Mouse (Mus musculus): ENCODE measurements around the gene Polm. TPM values are rescaled to one million over a fixed set of nuclear protein-coding genes. Genes with fewer than 3 reads are reported as not detected.

The Polm gene
- total and polyA plus RNA-seq, 3 experiments = 2.1 to 11.2 (median 3.3) TPM

DNA sequence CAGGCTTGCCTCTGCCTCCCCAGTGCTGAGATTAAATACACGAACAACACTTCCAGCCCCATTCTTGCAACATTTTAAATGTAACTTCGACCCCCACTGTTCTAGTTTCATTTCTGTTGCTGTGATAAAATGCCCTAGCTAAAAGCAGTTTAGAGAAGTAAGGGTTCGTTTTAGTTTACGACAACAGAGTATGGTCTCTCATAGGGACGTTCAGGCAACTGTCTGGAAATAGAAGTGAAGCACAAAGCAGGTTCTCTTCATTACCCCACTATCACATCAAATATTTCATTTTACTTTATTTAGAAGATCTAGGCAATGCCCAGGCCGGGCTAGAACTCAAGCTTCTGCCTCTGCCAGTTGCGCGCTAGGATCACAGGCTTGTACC is 50.2 kb downstream of the Polm start:
- Histone ChIP-seq H3K79me2 (replicated peaks; ENCODE audit: control insufficient read depth, insufficient read depth, low read length) (peaks cover 2% of the 10 kb centered on the region), H3K4me1 (ENCODE audit: control insufficient read depth, insufficient read depth, low read length) (peaks cover 6% of the 10 kb centered on the region), H3K9ac (ENCODE audit: low read depth, low read length) (peak overlapping the region; percentile 74), H3K36me3 (ENCODE audit: control insufficient read depth, insufficient read depth, low read length) (no peaks in the 10 kb centered on the region), H3K27me3 (ENCODE audit: control insufficient read depth, insufficient read depth, low read length) (no peaks in the 10 kb centered on the region), H3K4me3 (peak overlapping the region; percentile 96), H3K27ac (peak overlapping the region; percentile 91)
- no peak for TF ChIP-seq CTCF (IDR thresholded peaks at IDR 0.05)
- TF ChIP-seq EP300 (IDR thresholded peaks at IDR 0.05; ENCODE audit: insufficient read depth, low read depth, low read length) = no peak
- TF ChIP-seq POLR2A (IDR thresholded peaks at IDR 0.05; ENCODE audit: insufficient read depth, low read depth, low read length) = no peak
- intact Hi-C loops (cut with DNase I) = loop anchor here (1.0 to 5.0 kb wide), 6 partner anchors 24 to 300 kb away; no protein-coding TSS in a partner anchor
- DNase-seq = no peak
- 34% methylated on average over 8 of the region's 8 CpGs for WGBS

DNA sequence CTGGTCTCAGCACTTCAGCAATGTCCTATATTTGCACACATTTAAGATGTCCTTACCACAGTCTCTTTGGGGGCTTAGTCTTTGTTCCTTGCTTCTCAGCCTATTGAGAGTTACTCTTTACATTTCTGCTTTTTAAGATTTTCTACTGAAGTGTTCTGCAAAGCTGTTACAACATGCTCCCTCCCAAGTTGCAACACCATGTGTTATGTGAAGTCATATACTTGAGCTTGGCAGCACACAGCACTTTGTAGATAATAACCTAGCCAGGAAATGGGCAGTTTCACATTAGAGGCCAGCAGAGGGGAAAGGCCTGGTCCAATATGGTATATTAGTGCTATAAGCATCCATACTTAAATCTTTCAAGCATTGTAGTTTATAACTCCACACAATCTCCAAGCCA is 52.1 kb downstream of the Polm start:
- Histone ChIP-seq H3K27me3 (ENCODE audit: control insufficient read depth, insufficient read depth, low read length) (no peaks in the 10 kb centered on the region), H3K9ac (ENCODE audit: low read depth, low read length) (no peak overlapping the region), H3K27ac (no peak overlapping the region), H3K4me3 (no peak overlapping the region), H3K79me2 (replicated peaks; ENCODE audit: control insufficient read depth, insufficient read depth, low read length) (peaks cover 2% of the 10 kb centered on the region), H3K36me3 (ENCODE audit: control insufficient read depth, insufficient read depth, low read length) (no peaks in the 10 kb centered on the region), H3K4me1 (ENCODE audit: control insufficient read depth, insufficient read depth, low read length) (peaks cover 6% of the 10 kb centered on the region)
- intact Hi-C loops (cut with DNase I) = loop anchor here (5.0 kb wide), 3 partner anchors 43 to 298 kb away; no protein-coding TSS in a partner anchor
- DNase-seq = no peak
- no peak for TF ChIP-seq POLR2A (IDR thresholded peaks at IDR 0.05; ENCODE audit: insufficient read depth, low read depth, low read length)
- TF ChIP-seq EP300 (IDR thresholded peaks at IDR 0.05; ENCODE audit: insufficient read depth, low read depth, low read length) = no peak
- no peak for TF ChIP-seq CTCF (IDR thresholded peaks at IDR 0.05)

DNA sequence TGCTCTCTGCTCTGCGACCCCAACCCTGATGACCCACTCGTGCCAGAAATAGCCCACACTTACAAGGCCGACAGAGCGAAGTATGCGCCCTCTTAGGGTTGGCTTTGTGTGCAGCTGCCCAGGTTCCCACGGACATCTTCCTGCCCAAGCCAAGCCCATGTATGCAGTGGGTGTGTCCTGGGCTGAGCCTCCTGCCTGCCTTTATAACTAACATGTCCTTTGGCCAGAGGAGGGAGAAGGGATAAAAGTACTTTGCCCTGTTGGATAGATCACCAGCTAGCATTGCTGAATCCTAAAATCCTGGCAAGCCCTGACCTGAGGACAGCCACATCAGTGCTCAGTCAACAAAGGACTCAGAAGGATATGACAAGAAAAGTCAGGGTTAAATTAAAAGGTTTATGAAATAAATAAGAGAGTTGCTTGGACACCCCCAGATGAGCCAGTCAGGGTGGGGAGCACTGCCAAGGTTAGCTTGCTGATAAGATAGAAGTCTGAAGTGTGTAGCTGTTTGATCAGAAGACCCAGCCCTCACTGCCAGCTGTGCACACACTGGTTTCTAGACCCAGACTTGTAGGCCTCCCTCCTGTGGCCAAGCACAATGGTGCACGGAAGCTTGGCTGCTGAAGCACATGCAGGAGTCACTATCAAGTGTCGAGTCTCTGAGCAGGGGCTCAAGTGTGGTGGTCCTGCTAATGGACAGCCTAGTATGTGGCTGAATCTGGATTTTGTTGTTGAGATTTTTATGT is 55.4 kb downstream of the Polm start:
- Histone ChIP-seq H3K27ac (no peak overlapping the region), H3K79me2 (replicated peaks; ENCODE audit: control insufficient read depth, insufficient read depth, low read length) (no peaks in the 10 kb centered on the region), H3K9ac (ENCODE audit: low read depth, low read length) (no peak overlapping the region), H3K27me3 (ENCODE audit: control insufficient read depth, insufficient read depth, low read length) (no peaks in the 10 kb centered on the region), H3K36me3 (ENCODE audit: control insufficient read depth, insufficient read depth, low read length) (no peaks in the 10 kb centered on the region), H3K4me3 (no peak overlapping the region), H3K4me1 (ENCODE audit: control insufficient read depth, insufficient read depth, low read length) (no peaks in the 10 kb centered on the region)
- no peak for TF ChIP-seq EP300 (IDR thresholded peaks at IDR 0.05; ENCODE audit: insufficient read depth, low read depth, low read length)
- TF ChIP-seq CTCF (IDR thresholded peaks at IDR 0.05) = peak; percentile 45
- no peak for DNase-seq
- 43% methylated on average over 8 of the region's 8 CpGs for WGBS
- intact Hi-C loops (cut with DNase I) = no loop called here

DNA sequence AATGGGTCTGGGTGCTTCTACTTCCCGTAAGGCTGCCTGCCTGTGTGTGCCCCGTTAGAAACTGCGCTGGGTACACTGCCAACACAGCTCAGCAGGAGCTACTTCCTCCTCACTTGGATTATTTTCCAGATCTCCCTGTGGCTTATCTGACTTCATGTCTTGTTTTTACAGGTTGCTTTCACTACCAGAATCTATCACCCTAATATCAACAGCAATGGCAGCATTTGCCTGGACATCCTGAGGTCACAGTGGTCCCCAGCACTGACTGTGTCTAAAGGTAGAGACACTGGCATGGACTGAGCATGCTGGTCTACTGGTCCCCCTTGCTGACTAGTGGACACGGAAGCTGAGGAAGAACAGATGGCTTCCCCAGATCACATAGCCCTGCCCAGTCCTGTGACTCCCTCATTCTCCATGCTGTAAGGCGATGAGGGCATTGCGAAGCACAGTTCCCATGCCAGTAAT is 57.7 kb downstream of the Polm start:
- DNase-seq = no peak
- no peaks in the 10 kb centered on the region for H3K4me1 ChIP-seq (ENCODE audit: control insufficient read depth, insufficient read depth, low read length)
- H3K27ac ChIP-seq = no peak overlapping the region
- no peaks in the 10 kb centered on the region for H3K36me3 ChIP-seq (ENCODE audit: control insufficient read depth, insufficient read depth, low read length)
- no peaks in the 10 kb centered on the region for H3K27me3 ChIP-seq (ENCODE audit: control insufficient read depth, insufficient read depth, low read length)
- intact Hi-C loops (cut with DNase I) = no loop called here
- H3K9ac ChIP-seq (ENCODE audit: low read depth, low read length) = no peak overlapping the region
- TF ChIP-seq POLR2A (IDR thresholded peaks at IDR 0.05; ENCODE audit: insufficient read depth, low read depth, low read length) = no peak
- no peak overlapping the region for H3K4me3 ChIP-seq
- H3K79me2 ChIP-seq (replicated peaks; ENCODE audit: control insufficient read depth, insufficient read depth, low read length) = no peaks in the 10 kb centered on the region
- WGBS = 74% methylated on average over 6 of the region's 6 CpGs

DNA sequence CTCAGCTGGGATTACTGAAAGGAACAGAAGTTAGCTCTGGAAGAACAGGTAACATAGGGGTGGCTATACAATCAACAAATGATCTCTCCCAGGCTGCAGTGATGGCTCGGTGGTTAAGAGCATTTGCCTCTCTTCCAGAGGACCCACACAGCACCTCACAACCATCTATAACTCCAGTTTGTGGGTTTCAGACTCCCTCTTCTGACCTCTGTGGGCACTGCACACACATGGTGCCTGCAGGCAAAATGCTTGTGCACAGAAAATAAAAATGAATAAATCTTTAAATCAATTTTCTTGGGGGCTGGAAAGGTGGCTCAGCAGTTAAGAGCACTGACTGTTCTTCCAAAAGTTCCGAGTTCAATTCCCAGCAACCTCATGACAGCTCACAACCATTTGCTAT is 59.3 kb downstream of the Polm start:
- no peaks in the 10 kb centered on the region for H3K79me2 ChIP-seq (replicated peaks; ENCODE audit: control insufficient read depth, insufficient read depth, low read length)
- H3K36me3 ChIP-seq (ENCODE audit: control insufficient read depth, insufficient read depth, low read length) = no peaks in the 10 kb centered on the region
- TF ChIP-seq POLR2A (IDR thresholded peaks at IDR 0.05; ENCODE audit: insufficient read depth, low read depth, low read length) = no peak
- TF ChIP-seq CTCF (IDR thresholded peaks at IDR 0.05) = peak; percentile 60
- H3K9ac ChIP-seq (ENCODE audit: low read depth, low read length) = no peak overlapping the region
- H3K27me3 ChIP-seq (ENCODE audit: control insufficient read depth, insufficient read depth, low read length) = no peaks in the 10 kb centered on the region
- 89% methylated on average over 2 of the region's 2 CpGs for WGBS
- H3K27ac ChIP-seq = no peak overlapping the region
- intact Hi-C loops (cut with DNase I) = no loop called here
- no peak for DNase-seq
- no peak overlapping the region for H3K4me3 ChIP-seq
- H3K4me1 ChIP-seq (ENCODE audit: control insufficient read depth, insufficient read depth, low read length) = no peaks in the 10 kb centered on the region

Other genes with a start within 250 kb of the Polm start
- 100 to 1,000 TPM; 151 to 166 TPM for gene Mrps24, start 122.3 kb downstream of the Polm start, total RNA-seq (2021)
- 136 and 178 TPM in 2 replicates for gene Mrps24, start 122.3 kb downstream of the Polm start, polyA plus RNA-seq (2012; rRNA removed)
- 10 to 100 TPM; 58.5 to 69.8 TPM for gene Urgcp, start 75.6 kb downstream of the Polm start, total RNA-seq (2021)
- gene Urgcp, start 75.6 kb downstream of the Polm start, polyA plus RNA-seq (2012; rRNA removed) = 26.1 and 35.7 TPM in 2 replicates
- 10 to 100 TPM; 25.7 to 29.2 TPM for gene Dbnl, start 49.5 kb downstream of the Polm start, total RNA-seq (2021)
- gene Dbnl, start 49.5 kb downstream of the Polm start, polyA plus RNA-seq (2012; rRNA removed) = 24.4 and 25.6 TPM in 2 replicates
- 100 to 1,000 TPM; 743 to 848 TPM for gene Pgam2, start 34.3 kb downstream of the Polm start, total RNA-seq (2021)
- 1,153 and 1,176 TPM in 2 replicates for gene Pgam2, start 34.3 kb downstream of the Polm start, polyA plus RNA-seq (2012; rRNA removed)
- 10 to 100 TPM; 18.6 to 19.9 TPM for gene Aebp1, start 23.9 kb upstream of the Polm start, total RNA-seq (2021)
- 25.6 and 33.3 TPM in 2 replicates for gene Aebp1, start 23.9 kb upstream of the Polm start, polyA plus RNA-seq (2012; rRNA removed)
- 10 to 100 TPM; 30.9 to 42.6 TPM for gene Pold2, start 40.3 kb upstream of the Polm start, total RNA-seq (2021)
- 49.1 and 58.1 TPM in 2 replicates for gene Pold2, start 40.3 kb upstream of the Polm start, polyA plus RNA-seq (2012; rRNA removed)
- 100 to 1,000 TPM; 463 to 551 TPM for gene Myl7, start 60.8 kb upstream of the Polm start, total RNA-seq (2021)
- 1,125 and 1,658 TPM in 2 replicates for gene Myl7, start 60.8 kb upstream of the Polm start, polyA plus RNA-seq (2012; rRNA removed)
- gene Gck, start 112.1 kb upstream of the Polm start, total RNA-seq (2021) = 10 to 100 TPM; 10.4 to 13.9 TPM
- gene Gck, start 112.1 kb upstream of the Polm start, polyA plus RNA-seq (2012; rRNA removed) = 10.5 and 15.4 TPM in 2 replicates
- gene Ykt6, start 117.7 kb upstream of the Polm start, total RNA-seq (2021) = 10 to 100 TPM; 53.4 to 62.2 TPM
- 46.3 and 71.2 TPM in 2 replicates for gene Ykt6, start 117.7 kb upstream of the Polm start, polyA plus RNA-seq (2012; rRNA removed)
- gene Camk2b, start 228.3 kb upstream of the Polm start, total RNA-seq (2021) = 1 to 10 TPM; 4.8 to 5.2 TPM
- 10.7 and 12.9 TPM in 2 replicates for gene Camk2b, start 228.3 kb upstream of the Polm start, polyA plus RNA-seq (2012; rRNA removed)